Mouse (Mus musculus) midbrain, embryonic 12.5 days (tissue): ENCODE data around the gene Mmgt2. TPM values are rescaled to one million over a fixed set of nuclear protein-coding genes. Genes with fewer than 3 reads are reported as not detected.

ENCODE experiments used
- ATAC-seq: fragments of 200-750 bp; cut with Nextera tagmentation; 2 replicates; pipeline ENCODE4 v1.8.0; 2017; ENCODE audit warnings: low read depth, moderate TSS enrichment, moderate library complexity; ENCODE audit not compliant: low FRiP score
- H3K27ac ChIP-seq: fragments of 300-500 bp; sonication (generic); replicated peaks from 2 replicates; pipeline ENCODE4 v1.5.1; 2016; ENCODE audit warnings: mild to moderate bottlenecking
- H3K27me3 ChIP-seq: fragments of 300-500 bp; sonication (generic); 2 replicates; pipeline ENCODE4 v1.6.1; 2016; ENCODE audit warnings: mild to moderate bottlenecking
- H3K36me3 ChIP-seq: fragments of 300-500 bp; sonication (generic); 2 replicates; pipeline ENCODE4 v1.6.1; 2016
- H3K4me1 ChIP-seq: fragments of 300-500 bp; sonication (generic); 2 replicates; pipeline ENCODE4 v1.6.1; 2016
- H3K4me2 ChIP-seq: fragments of 300-500 bp; sonication (generic); replicated peaks from 2 replicates; pipeline ENCODE4 v1.6.1; 2016; ENCODE audit warnings: mild to moderate bottlenecking, moderate library complexity
- H3K4me3 ChIP-seq: fragments of 300-500 bp; sonication (generic); 2 replicates; pipeline ENCODE4 v1.5.1; 2016; ENCODE audit warnings: mild to moderate bottlenecking
- H3K9ac ChIP-seq: fragments of 300-500 bp; sonication (generic); replicated peaks from 2 replicates; pipeline ENCODE4 v1.6.1; 2016; ENCODE audit warnings: mild to moderate bottlenecking, moderate library complexity
- H3K9me3 ChIP-seq: fragments of 300-500 bp; sonication (generic); 2 replicates; pipeline ENCODE4 v1.6.1; 2016; ENCODE audit warnings: mild to moderate bottlenecking
- whole genome bisulfite sequencing: fragments of 180-500 bp; shearing (Covaris S2); methylation state at CpG from one replicate; pipeline ENCODE4 v1.1.7; 2016; 5-methylcytosine and 5-hydroxymethylcytosine counted together
- polyA plus RNA-seq: library from polyadenylated mRNA; unstranded; fragments of >200 nt; fragmentation: Nextera tagmentation; extraction: Ambion mirVana; gene quantifications from 2 replicates; pipeline ENCODE4 v1.2.1, GENCODE M21; 2016

Mmgt2 gene
- polyA plus RNA-seq, result 36.4 and 39.9 TPM in 2 replicates

DNA sequence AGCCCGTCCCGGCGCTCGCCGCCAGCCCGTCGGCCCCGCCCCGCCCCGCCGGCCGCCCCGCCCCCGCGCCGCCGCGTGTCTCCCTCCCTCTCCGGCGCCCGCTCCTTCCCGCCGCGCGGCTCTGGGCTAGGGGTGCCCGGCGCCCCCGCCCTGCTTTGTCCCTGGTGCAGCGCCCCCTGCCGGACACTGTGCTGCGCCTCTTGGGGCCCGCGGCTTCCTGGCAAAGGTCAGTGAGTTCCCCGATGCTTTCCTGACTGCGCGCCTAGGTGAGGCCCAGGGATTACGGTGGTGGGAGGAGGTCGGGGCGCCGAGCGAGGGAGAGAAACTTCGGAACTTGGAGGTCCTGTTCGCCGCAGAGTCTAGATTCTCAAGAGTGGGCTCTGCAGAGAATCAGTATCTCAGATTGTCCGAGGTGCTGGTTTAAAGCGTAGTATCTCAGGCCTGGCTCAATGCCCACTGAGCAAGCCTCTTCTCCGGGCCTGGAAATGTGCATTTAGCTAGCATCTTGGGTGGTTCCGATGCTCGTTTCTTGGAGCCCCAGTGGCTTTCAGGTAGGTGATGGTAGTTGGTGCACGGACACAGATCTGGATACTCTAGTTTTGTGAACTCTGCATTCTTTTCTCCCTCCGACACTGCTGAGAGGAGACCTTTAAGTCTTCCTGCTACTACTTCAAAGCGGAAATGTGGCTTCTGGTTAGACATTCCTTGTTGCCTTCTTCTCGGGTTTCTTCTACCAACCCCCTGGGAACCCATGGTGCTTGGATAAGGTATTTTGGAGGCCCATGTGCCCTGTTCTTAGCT is at the start of gene Mmgt2:
Mmgt2 (plus strand) TSS at position 74 of the 801 bp plus-strand sequence.
- Histone ChIP-seq H3K4me1 (peaks cover 42% of the 10 kb centered on the region), H3K27ac (peak within 1 kb of the TSS; percentile 71), H3K9me3 (no peaks in the 10 kb centered on the region), H3K9ac (peak within 1 kb of the TSS; percentile 84), H3K4me3 (peak within 1 kb of the TSS; percentile 78), H3K36me3 (no peaks in the 10 kb centered on the region), H3K4me2 (peak within 1 kb of the TSS; percentile 97), H3K27me3 (no peaks in the 10 kb centered on the region)
- ATAC-seq, result peak; percentile 90
- 1% methylated on average over 26 of the region's 53 CpGs for WGBS

DNA sequence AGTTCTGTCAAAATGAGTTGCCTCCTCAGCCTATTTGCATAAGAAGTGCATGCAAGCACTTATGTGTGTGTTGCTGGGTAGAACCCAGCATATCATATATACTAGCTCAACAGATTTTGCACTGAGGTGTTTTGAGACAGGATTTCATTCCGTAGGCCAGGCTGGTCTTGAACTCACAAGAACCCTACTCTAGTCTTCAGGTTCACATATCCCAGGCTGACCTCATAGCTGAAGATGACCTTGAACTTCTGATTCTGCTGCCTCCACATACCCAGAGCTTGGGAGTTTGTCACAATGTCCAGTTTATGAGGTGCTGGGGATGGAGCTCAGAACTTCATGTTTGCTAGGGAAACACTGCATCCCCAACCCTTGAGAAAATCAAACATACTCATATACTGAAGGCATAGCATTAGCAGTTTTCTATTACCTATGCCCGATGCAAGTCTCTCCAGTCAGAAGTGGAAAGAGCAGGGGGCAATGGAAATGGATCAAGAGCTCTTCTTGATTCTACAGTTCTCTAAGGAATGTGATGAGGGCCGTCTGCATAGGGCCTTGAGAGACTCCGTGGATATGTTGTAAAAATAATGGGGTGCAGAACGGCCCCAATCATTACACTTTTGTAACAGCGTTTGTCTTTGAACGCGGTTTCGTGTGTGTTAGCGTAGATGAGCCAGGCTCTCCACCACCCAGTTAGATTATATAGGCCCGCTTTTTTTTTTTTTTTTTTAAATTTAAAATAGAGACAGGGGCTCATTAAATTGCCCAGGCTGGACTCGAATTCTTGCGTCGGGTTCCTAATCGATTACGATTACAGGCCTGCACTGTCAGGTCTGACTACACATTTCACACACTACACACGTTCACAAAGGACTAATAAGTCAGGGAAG is 46.5 kb upstream of the Mmgt2 start:
- 13% methylated on average over 17 of the region's 17 CpGs for WGBS
- peak overlapping the region; percentile 72 for H3K4me3 ChIP-seq
- peak overlapping the region; percentile 87 for H3K27ac ChIP-seq
- 0 out of 2 replicates have a peak, but pooled peaks cover 4% of the 10 kb centered on the region for H3K27me3 ChIP-seq
- ATAC-seq, result no peak; the same call in 1 of the 2 replicates
- peak overlapping the region; percentile 51 for H3K4me2 ChIP-seq
- peaks cover 30% of the 10 kb centered on the region for H3K36me3 ChIP-seq
- peaks cover 39% of the 10 kb centered on the region for H3K4me1 ChIP-seq
- no peaks in the 10 kb centered on the region for H3K9me3 ChIP-seq
- H3K9ac ChIP-seq, result peak overlapping the region; percentile 55

DNA sequence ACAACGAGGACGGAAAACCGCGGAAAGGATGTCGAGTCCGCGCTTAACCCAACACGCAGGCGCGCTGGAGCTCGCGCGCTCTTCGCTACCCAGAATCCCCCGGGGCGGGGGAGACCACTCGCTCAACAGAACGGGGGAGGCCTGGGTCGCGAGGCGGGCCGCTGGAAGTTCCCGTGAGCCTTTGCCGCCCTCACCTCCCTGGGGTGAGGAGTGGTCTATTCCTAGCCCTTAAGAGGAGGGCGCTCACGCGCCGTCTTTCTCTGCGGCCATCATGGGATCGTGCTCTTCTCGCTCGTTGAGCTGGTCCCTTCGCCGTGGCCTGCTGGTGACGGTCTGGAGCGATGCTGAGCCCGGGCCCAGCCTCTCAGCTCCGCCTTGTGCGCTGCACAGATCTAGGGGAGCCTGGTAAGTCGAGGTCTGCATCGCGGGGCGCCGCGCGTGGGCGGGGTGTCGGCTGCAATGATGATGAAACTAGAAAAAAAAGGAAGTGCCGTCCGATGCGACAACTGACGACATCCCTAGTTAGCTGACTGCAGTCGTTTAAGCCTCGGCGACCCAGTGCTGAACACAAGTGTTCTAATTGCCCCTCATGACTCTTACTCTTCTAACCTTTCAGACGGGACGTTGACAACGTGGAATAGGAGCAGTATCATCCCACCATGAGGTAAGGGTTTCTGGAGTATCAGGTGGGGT is 45.7 kb upstream of the Mmgt2 start:
- H3K4me1 ChIP-seq, result peaks cover 39% of the 10 kb centered on the region
- H3K4me2 ChIP-seq, result peak overlapping the region; percentile 88
- peak overlapping the region; percentile 84 for H3K9ac ChIP-seq
- under 1% methylated on average over 58 of the region's 58 CpGs for WGBS
- H3K27ac ChIP-seq, result peak overlapping the region; percentile 87
- 0 out of 2 replicates have a peak, but pooled peaks cover 4% of the 10 kb centered on the region for H3K27me3 ChIP-seq
- ATAC-seq, result peak; percentile 94
- peak overlapping the region; percentile 72 for H3K4me3 ChIP-seq
- peaks cover 38% of the 10 kb centered on the region for H3K36me3 ChIP-seq
- H3K9me3 ChIP-seq, result no peaks in the 10 kb centered on the region

DNA sequence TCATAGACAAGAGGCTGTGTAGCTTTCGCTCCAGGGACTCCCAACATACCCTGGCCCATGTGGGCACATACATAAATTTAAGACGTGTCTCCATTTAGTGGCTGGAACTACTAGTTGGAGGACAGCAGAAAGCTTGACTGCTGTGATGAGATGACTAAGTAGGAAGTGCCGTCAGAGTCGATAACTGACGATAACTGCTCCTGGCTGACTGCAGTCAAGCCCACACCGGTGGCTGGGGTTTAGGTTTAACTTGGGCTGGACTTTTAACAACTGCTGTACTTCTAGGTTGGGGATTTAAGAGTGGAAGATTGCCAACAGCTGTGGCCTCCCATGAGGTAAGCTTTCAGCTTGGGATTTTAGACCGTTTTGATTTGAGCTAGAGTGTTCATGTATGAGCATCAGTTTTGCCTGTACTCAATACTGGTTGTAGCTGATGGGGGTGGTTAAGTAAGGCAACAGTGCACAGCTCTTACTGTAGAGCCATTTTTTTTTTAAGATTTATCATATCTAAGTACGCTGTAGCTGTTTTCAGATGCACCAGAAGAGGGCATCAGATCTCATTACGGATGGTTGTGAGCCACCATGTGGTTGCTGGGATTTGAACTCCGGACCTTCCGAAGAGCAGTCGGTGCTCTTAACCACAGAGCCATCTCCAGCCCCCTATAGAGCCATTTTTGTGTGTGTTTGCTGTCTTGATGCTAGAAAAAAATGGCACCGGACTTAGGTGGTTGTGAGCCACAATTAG is 45.0 kb upstream of the Mmgt2 start:
- no peaks in the 10 kb centered on the region for H3K27me3 ChIP-seq
- peak overlapping the region; percentile 87 for H3K27ac ChIP-seq
- H3K4me2 ChIP-seq, result peak overlapping the region; percentile 88
- no peaks in the 10 kb centered on the region for H3K9me3 ChIP-seq
- H3K4me3 ChIP-seq, result peak overlapping the region; percentile 72
- ATAC-seq, result no peak
- WGBS, result under 1% methylated on average over 13 of the region's 13 CpGs
- peaks cover 39% of the 10 kb centered on the region for H3K4me1 ChIP-seq
- peaks cover 43% of the 10 kb centered on the region for H3K36me3 ChIP-seq
- H3K9ac ChIP-seq, result peak overlapping the region; percentile 84

DNA sequence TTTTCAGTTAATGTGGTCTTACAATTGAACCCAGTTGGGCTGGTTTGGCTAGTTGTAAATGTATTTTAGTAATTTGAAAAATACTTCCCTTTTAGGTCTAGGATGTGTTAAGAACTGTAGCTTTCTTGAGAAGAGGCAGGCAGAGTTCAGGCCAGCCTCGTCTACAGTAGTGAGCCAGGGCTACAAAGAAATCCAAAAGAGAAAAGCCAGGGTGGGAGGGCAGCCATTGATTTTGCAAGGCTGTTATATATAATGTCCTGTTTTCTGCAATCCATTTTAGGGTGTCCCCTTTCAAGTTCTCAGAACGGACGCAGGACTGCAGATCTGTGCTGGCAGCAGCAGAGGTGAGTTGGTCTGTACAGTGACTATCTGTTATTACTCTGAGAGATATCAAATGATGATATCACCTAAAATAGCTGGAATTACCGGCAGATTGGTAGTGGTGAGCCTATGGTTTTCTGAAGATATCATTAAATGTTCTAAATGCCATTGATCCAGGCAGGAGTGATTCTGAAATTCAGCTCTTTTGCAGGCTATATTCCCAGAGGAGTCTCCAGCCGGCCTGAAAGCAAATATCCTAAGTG is 44.2 kb upstream of the Mmgt2 start:
- no peaks in the 10 kb centered on the region for H3K27me3 ChIP-seq
- peaks cover 39% of the 10 kb centered on the region for H3K4me1 ChIP-seq
- no peak for ATAC-seq
- H3K4me3 ChIP-seq, result peak overlapping the region; percentile 72
- H3K27ac ChIP-seq, result 0 out of 2 replicates have a peak overlapping the region, but pooled peaks have one; percentile 35
- H3K36me3 ChIP-seq, result peaks cover 49% of the 10 kb centered on the region
- H3K9me3 ChIP-seq, result no peaks in the 10 kb centered on the region
- H3K9ac ChIP-seq, result peak overlapping the region; percentile 84
- WGBS, result 24% methylated on average over 5 of the region's 5 CpGs
- H3K4me2 ChIP-seq, result peak overlapping the region; percentile 88

DNA sequence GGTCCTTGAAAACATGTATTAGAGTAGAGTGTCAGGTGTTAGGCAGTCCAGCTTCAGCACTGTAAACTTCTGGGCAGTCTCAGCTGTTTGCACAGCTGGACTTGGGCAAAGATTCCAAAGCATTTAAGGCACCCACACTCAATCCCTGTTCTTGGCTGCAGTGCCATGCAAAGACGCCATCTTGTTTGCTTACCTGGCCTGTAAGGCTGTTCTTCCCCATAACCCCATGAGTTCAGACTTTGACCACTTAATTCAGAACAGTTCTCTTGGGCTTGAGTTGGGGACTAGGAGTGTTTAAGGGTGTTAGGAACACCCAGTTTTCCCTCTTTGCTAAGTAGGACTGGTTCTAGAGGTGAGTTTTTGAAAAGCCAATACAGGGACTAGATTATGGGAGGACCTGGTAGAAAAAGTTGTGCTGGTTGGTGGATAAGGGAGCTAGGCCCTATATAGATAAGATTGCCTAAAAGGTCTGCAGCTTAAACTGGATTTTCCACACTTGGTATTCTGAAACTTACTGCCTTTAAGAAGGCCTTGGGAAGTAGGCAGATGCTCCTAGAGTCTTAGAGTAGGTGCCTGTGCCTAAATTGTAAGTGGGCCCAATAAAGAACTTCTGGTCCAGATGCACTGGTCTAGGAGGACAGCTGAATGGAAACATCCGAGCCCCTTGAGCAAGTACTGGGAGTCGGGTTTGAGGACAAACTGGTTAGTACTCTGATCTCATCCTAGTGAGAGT is 43.4 kb upstream of the Mmgt2 start:
- H3K27ac ChIP-seq, result peak overlapping the region; percentile 54; the same call in 1 of the 2 replicates
- no peaks in the 10 kb centered on the region for H3K27me3 ChIP-seq
- WGBS, result 25% methylated on average over 3 of the region's 3 CpGs
- H3K9me3 ChIP-seq, result no peaks in the 10 kb centered on the region
- H3K4me3 ChIP-seq, result peak overlapping the region; percentile 72; the same call in 1 of the 2 replicates
- peaks cover 57% of the 10 kb centered on the region for H3K36me3 ChIP-seq
- peak overlapping the region; percentile 84 for H3K9ac ChIP-seq
- peak overlapping the region; percentile 88 for H3K4me2 ChIP-seq
- H3K4me1 ChIP-seq, result peaks cover 39% of the 10 kb centered on the region
- no peak for ATAC-seq

DNA sequence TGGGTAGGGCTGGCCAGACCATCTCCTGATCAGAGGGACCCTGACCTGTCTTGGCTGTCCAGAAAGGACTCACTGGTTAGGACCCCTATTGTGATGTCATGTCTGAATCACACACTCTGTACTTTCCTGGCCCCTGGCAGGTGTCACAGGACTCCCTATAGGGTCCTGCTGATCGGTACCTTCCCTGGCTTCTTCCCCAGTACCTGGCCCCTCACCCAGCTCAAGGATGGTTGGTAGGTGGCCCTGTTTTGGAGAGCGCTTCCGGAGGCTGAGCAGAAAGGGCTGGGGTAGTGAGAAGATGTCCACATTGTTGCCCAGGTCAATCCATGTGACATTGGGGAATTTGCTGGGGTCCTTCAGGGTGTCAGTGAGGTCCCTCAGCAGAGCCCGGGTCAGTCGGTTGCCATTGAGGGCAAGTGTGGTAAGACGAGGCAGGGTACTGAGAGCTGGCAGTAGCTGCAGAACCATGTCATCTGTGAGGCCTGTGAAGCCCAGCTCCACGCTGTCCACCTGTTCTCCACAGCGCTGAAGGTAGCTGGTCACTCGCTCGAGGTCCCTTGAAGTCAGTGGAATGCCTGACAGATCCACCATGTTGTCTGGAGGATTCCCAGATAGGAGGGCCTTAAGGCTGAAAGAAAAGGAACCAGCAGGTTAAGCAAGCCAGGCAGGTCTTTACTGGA is 42.7 kb upstream of the Mmgt2 start:
- H3K4me1 ChIP-seq, result peaks cover 39% of the 10 kb centered on the region
- no peaks in the 10 kb centered on the region for H3K9me3 ChIP-seq
- H3K4me2 ChIP-seq, result peak overlapping the region; percentile 88
- 0 out of 2 replicates have a peak overlapping the region, but pooled peaks have one; percentile 72 for H3K4me3 ChIP-seq
- peaks cover 64% of the 10 kb centered on the region for H3K36me3 ChIP-seq
- peak overlapping the region; percentile 54 for H3K27ac ChIP-seq
- 50% methylated on average over 10 of the region's 10 CpGs for WGBS
- H3K27me3 ChIP-seq, result no peaks in the 10 kb centered on the region
- no peak for ATAC-seq
- H3K9ac ChIP-seq, result peak overlapping the region; percentile 39; the same call in 1 of the 2 replicates

DNA sequence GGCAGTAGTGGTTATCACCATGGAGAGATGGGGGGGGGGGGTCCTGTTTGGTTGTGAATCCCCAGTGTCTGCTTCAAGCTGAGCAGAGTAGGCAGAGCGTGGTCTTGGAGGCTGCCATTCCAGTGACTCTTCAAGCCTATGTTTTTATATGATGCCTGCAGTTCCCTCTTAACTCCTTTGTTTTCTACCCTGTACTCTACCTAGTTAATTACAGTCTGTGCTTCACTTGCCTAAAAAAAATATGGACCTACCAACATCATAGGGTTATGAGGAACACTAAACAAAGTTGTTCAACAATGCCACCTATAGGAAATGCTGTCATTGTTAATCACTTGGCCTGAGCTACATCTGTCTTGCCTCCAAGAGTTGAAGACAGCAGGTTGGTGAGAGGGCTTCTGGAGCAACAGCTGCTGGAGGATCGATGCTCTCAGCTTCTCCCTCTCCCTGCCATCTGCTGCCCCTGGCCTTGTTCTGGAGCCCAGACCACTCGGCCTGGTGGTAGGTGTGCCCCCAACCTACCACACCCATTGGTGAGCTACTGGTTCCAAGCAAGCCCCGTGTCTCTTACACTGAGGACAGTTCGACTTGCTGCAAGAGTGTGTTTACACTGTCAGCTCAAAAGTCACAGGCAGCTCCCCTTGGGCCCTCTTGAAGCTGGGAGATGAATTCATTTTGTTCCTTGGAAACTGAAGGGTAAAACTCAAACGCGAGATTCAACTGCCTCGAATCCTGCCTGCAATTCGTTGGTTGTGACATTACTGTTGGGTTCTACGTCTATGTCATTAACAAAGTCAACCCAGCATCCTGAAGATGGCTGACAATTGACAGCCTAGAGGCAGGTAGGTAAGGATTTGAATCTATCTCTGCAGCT is 41.9 kb upstream of the Mmgt2 start:
- Histone ChIP-seq H3K4me3 (no peak overlapping the region), H3K4me1 (peaks cover 39% of the 10 kb centered on the region), H3K27ac (peak overlapping the region; percentile 54), H3K4me2 (peak overlapping the region; percentile 88), H3K27me3 (no peaks in the 10 kb centered on the region), H3K36me3 (peaks cover 64% of the 10 kb centered on the region), H3K9me3 (no peaks in the 10 kb centered on the region), H3K9ac (peak overlapping the region; percentile 39; the same call in 1 of the 2 replicates)
- no peak for ATAC-seq
- 73% methylated on average over 10 of the region's 10 CpGs for WGBS
